Mouse (Mus musculus) layer of hippocampus, adult 18-20 months (tissue): ENCODE data around the gene Shank2. TPM values are rescaled to one million over a fixed set of nuclear protein-coding genes. Genes with fewer than 3 reads are reported as not detected.

ENCODE experiments used
- DNase-seq, 2 experiments: peaks; one replicate each; pipeline ENCODE4 v3.0.0; 2022; ENCODE audit warnings: low spot score in 2 of 2
- total RNA-seq, 2 experiments: library from RNA; stranded (reverse); gene quantifications; 2 replicates each; pipeline ENCODE4 v1.2.3; 2021

Shank2 gene
- total RNA-seq, 2 experiments from 2014 or later = 119 to 122 TPM

- DNase-seq = peak in 1 of 2 experiments; percentile 46
Measured at GRCm38 (mm10) chr7:144210526-144210925, 208.8 kb downstream of the Shank2 start.

GRCm38 (mm10) chr7:144212694-144213093 lies 211.0 kb downstream of the Shank2 start:
- no peak for DNase-seq

- peak; percentile 64 to 84 for DNase-seq
Measured at GRCm38 (mm10) chr7:144217192-144217591, 215.5 kb downstream of the Shank2 start.

GRCm38 (mm10) chr7:144228683-144229082 lies 227.0 kb downstream of the Shank2 start:
- DNase-seq = no peak

GRCm38 (mm10) chr7:144229421-144229820 lies 227.7 kb downstream of the Shank2 start:
- DNase-seq = no peak

- DNase-seq = no peak
Measured at GRCm38 (mm10) chr7:144232132-144232706, 230.5 kb downstream of the Shank2 start.

GRCm38 (mm10) chr7:144233479-144233878 lies 231.8 kb downstream of the Shank2 start:
- DNase-seq = no peak

GRCm38 (mm10) chr7:144234783-144235182 lies 233.1 kb downstream of the Shank2 start:
- DNase-seq = no peak

GRCm38 (mm10) chr7:144235523-144235922 lies 233.8 kb downstream of the Shank2 start:
- DNase-seq = peak; percentile 47 to 61

GRCm38 (mm10) chr7:144236802-144237201 lies 235.1 kb downstream of the Shank2 start:
- DNase-seq = no peak

- DNase-seq = peak; percentile 59 to 76
Measured at GRCm38 (mm10) chr7:144238409-144238808, 236.7 kb downstream of the Shank2 start.

- no peak for DNase-seq
Measured at GRCm38 (mm10) chr7:144238992-144239391, 237.3 kb downstream of the Shank2 start.

- DNase-seq = no peak
Measured at GRCm38 (mm10) chr7:144239571-144240370, 238.0 kb downstream of the Shank2 start.

- no peak for DNase-seq
Measured at GRCm38 (mm10) chr7:144240736-144241343, 239.1 kb downstream of the Shank2 start.

- DNase-seq = no peak
Measured at GRCm38 (mm10) chr7:144244203-144244602, 242.5 kb downstream of the Shank2 start.

- no peak for DNase-seq
Measured at GRCm38 (mm10) chr7:144246271-144246670, 244.5 kb downstream of the Shank2 start.

- no peak for DNase-seq
Measured at GRCm38 (mm10) chr7:144248686-144249422, 247.1 kb downstream of the Shank2 start.

- DNase-seq = peak in 1 of 2 experiments; percentile 56
Measured at GRCm38 (mm10) chr7:144250791-144251190, 249.1 kb downstream of the Shank2 start.

- peak; percentile 48 to 65 for DNase-seq
Measured at GRCm38 (mm10) chr7:144251250-144251649, 249.5 kb downstream of the Shank2 start.

GRCm38 (mm10) chr7:144254674-144255246 lies 253.0 kb downstream of the Shank2 start:
- DNase-seq = no peak

- no peak for DNase-seq
Measured at GRCm38 (mm10) chr7:144257821-144258220, 256.1 kb downstream of the Shank2 start.
